Mouse (Mus musculus): ENCODE data around the gene Stat2. TPM values are rescaled to one million over a fixed set of nuclear protein-coding genes. Genes with fewer than 3 reads are reported as not detected.
A peak's percentile ranks its signal among the peaks of the same experiment; 100 is the strongest.
"Not testable (repeated sequence)": the region's sequence is repeated elsewhere in the genome, so short reads cannot be mapped to it uniquely, and the experiment has no call there.

The Stat2 gene
- polyA plus RNA-seq, 1 experiment from 2014 or later, result 17.1 TPM

GRCm38 (mm10) chr10:128260376-128260775, 10.0 kb upstream of the Stat2 start:
- not testable (repeated sequence) for H3K27me3 ChIP-seq; H3K27ac ChIP-seq (replicated peaks); H3K4me2 ChIP-seq (replicated peaks); H3K9ac ChIP-seq (replicated peaks); H3K9me3 ChIP-seq; ATAC-seq (replicated peaks); H3K4me3 ChIP-seq; H3K4me1 ChIP-seq; H3K36me3 ChIP-seq
- WGBS, result 94% methylated on average over 7 of the region's 7 CpGs

GRCm38 (mm10) chr10:128262300-128262699, 8.1 kb upstream of the Stat2 start:
- Histone ChIP-seq H3K4me1 (no peaks in the 10 kb centered on the region), H3K36me3 (no peaks in the 10 kb centered on the region), H3K27ac (replicated peaks) (no peak overlapping the region), H3K9me3 (no peaks in the 10 kb centered on the region), H3K27me3 (no peaks in the 10 kb centered on the region), H3K4me2 (replicated peaks) (no peak overlapping the region), H3K9ac (replicated peaks) (no peak overlapping the region), H3K4me3 (no peak overlapping the region)
- ATAC-seq (replicated peaks), result no peak
- 83% methylated on average over 22 of the region's 22 CpGs for WGBS

GRCm38 (mm10) chr10:128263393-128264310, 6.7 kb upstream of the Stat2 start:
- Histone ChIP-seq H3K36me3 (no peaks in the 10 kb centered on the region), H3K9me3 (no peaks in the 10 kb centered on the region), H3K4me3 (no peak overlapping the region), H3K9ac (replicated peaks) (no peak overlapping the region), H3K27me3 (no peaks in the 10 kb centered on the region), H3K4me2 (replicated peaks) (no peak overlapping the region), H3K4me1 (no peaks in the 10 kb centered on the region), H3K27ac (replicated peaks) (no peak overlapping the region)
- no peak for ATAC-seq (replicated peaks)
- WGBS, result 75% methylated on average over 6 of the region's 6 CpGs

- 86% methylated on average over 6 of the region's 6 CpGs for WGBS
- no peak for ATAC-seq (replicated peaks)
- peaks cover 11% of the 10 kb centered on the region for H3K4me1 ChIP-seq
- H3K4me3 ChIP-seq, result no peak within 1 kb of the TSS
- H3K9ac ChIP-seq (replicated peaks), result no peak within 1 kb of the TSS
- no peaks in the 10 kb centered on the region for H3K9me3 ChIP-seq
- no peak within 1 kb of the TSS for H3K27ac ChIP-seq (replicated peaks)
- H3K4me2 ChIP-seq (replicated peaks), result no peak within 1 kb of the TSS
- no peaks in the 10 kb centered on the region for H3K36me3 ChIP-seq
- H3K27me3 ChIP-seq, result no peaks in the 10 kb centered on the region
Measured at GRCm38 (mm10) chr10:128268371-128268770, 2.0 kb upstream of the Stat2 start, which contains the start of gene Apof. Gene Apof, plus strand, starts transcription at chr10:128268671.

GRCm38 (mm10) chr10:128269206-128269910, 1.0 kb upstream of the Stat2 start:
- no peak for ATAC-seq (replicated peaks)
- WGBS, result 91% methylated on average over 16 of the region's 16 CpGs

GRCm38 (mm10) chr10:128270866-128271265, 507 bp downstream of the Stat2 start:
- WGBS, result 44% methylated on average over 7 of the region's 7 CpGs
- Histone ChIP-seq H3K4me2 (replicated peaks) (peak overlapping the region; percentile 52), H3K36me3 (no peaks in the 10 kb centered on the region), H3K4me3 (peak overlapping the region; percentile 87), H3K27ac (replicated peaks) (peak overlapping the region; percentile 82), H3K9ac (replicated peaks) (peak overlapping the region; percentile 83), H3K9me3 (no peaks in the 10 kb centered on the region), H3K4me1 (peaks cover 11% of the 10 kb centered on the region), H3K27me3 (no peaks in the 10 kb centered on the region)
- ATAC-seq (replicated peaks), result no peak

More at GRCm38 (mm10) chr10:128269206-128269910, 1.0 kb upstream of the Stat2 start:
- Histone ChIP-seq H3K36me3 (no peaks in the 10 kb centered on the region), H3K4me3 (peak overlapping the region; percentile 87; the same call in 1 of the 2 replicates), H3K27ac (replicated peaks) (no peak overlapping the region), H3K9me3 (no peaks in the 10 kb centered on the region), H3K27me3 (no peaks in the 10 kb centered on the region), H3K4me1 (peaks cover 11% of the 10 kb centered on the region), H3K9ac (replicated peaks) (no peak overlapping the region), H3K4me2 (replicated peaks) (peak overlapping the region; percentile 52; the same call in 1 of the 2 replicates)

GRCm38 (mm10) chr10:128271883-128272282, 1.5 kb downstream of the Stat2 start:
- Histone ChIP-seq H3K9me3 (no peaks in the 10 kb centered on the region), H3K4me1 (peaks cover 11% of the 10 kb centered on the region), H3K9ac (replicated peaks) (no peak overlapping the region), H3K4me2 (replicated peaks) (no peak overlapping the region), H3K4me3 (no peak overlapping the region), H3K36me3 (peaks cover under 1% of the 10 kb centered on the region; the same call in 1 of the 2 replicates), H3K27me3 (no peaks in the 10 kb centered on the region), H3K27ac (replicated peaks) (no peak overlapping the region)
- no peak for ATAC-seq (replicated peaks)
- WGBS, result 77% methylated on average over 2 of the region's 2 CpGs

- H3K27me3 ChIP-seq; ATAC-seq (replicated peaks); H3K36me3 ChIP-seq; H3K4me3 ChIP-seq; H3K4me2 ChIP-seq (replicated peaks); H3K9me3 ChIP-seq; H3K9ac ChIP-seq (replicated peaks); H3K27ac ChIP-seq (replicated peaks): not testable (repeated sequence)
- WGBS, result 87% methylated on average over 7 of the region's 7 CpGs
- H3K4me1 ChIP-seq, result peaks cover 11% of the 10 kb centered on the region
Measured at GRCm38 (mm10) chr10:128272819-128273439, 2.6 kb downstream of the Stat2 start.

GRCm38 (mm10) chr10:128275374-128275773, 5.0 kb downstream of the Stat2 start:
- H3K9ac ChIP-seq (replicated peaks); H3K4me2 ChIP-seq (replicated peaks); H3K27me3 ChIP-seq; H3K4me1 ChIP-seq; H3K4me3 ChIP-seq; H3K9me3 ChIP-seq; H3K27ac ChIP-seq (replicated peaks); ATAC-seq (replicated peaks): not testable (repeated sequence)
- peaks cover 15% of the 10 kb centered on the region for H3K36me3 ChIP-seq
- 100% methylated on average over 1 of the region's 1 CpGs for WGBS

GRCm38 (mm10) chr10:128278158-128278557, 7.8 kb downstream of the Stat2 start:
- no peaks in the 10 kb centered on the region for H3K27me3 ChIP-seq
- no peak for ATAC-seq (replicated peaks)
- H3K4me1 ChIP-seq, result no peaks in the 10 kb centered on the region
- no peak overlapping the region for H3K4me3 ChIP-seq
- no peak overlapping the region for H3K4me2 ChIP-seq (replicated peaks)
- H3K9ac ChIP-seq (replicated peaks), result no peak overlapping the region
- H3K9me3 ChIP-seq, result no peaks in the 10 kb centered on the region
- H3K36me3 ChIP-seq, result peaks cover 37% of the 10 kb centered on the region
- WGBS, result 60% methylated on average over 5 of the region's 6 CpGs
- H3K27ac ChIP-seq (replicated peaks), result no peak overlapping the region

GRCm38 (mm10) chr10:128280943-128281342, 10.6 kb downstream of the Stat2 start:
- no peak for ATAC-seq (replicated peaks)
- no peak overlapping the region for H3K4me2 ChIP-seq (replicated peaks)
- 88% methylated on average over 6 of the region's 6 CpGs for WGBS
- no peak overlapping the region for H3K4me3 ChIP-seq
- no peaks in the 10 kb centered on the region for H3K27me3 ChIP-seq
- no peak overlapping the region for H3K9ac ChIP-seq (replicated peaks)
- H3K9me3 ChIP-seq, result no peaks in the 10 kb centered on the region
- H3K36me3 ChIP-seq, result peaks cover 52% of the 10 kb centered on the region
- H3K27ac ChIP-seq (replicated peaks), result no peak overlapping the region
- H3K4me1 ChIP-seq, result no peaks in the 10 kb centered on the region

GRCm38 (mm10) chr10:128281682-128282081, 11.3 kb downstream of the Stat2 start:
- 93% methylated on average over 14 of the region's 14 CpGs for WGBS
- Histone ChIP-seq H3K27me3 (no peaks in the 10 kb centered on the region), H3K4me3 (no peak overlapping the region), H3K27ac (replicated peaks) (no peak overlapping the region), H3K9me3 (no peaks in the 10 kb centered on the region), H3K4me1 (no peaks in the 10 kb centered on the region), H3K4me2 (replicated peaks) (no peak overlapping the region), H3K36me3 (peaks cover 52% of the 10 kb centered on the region), H3K9ac (replicated peaks) (no peak overlapping the region)
- no peak for ATAC-seq (replicated peaks)

Data from forebrain, embryonic 15.5 days (tissue).